Mouse (Mus musculus) liver, postnatal 0 days (tissue): ENCODE measurements at regions not wholly inside any gene's neighbourhood (a gene's known extent, or its start where the extent isn't known, plus 50 kb on each side); places are given as distances from the start of the nearest gene placed in this dataset.

Experiments
- CTCF ChIP-seq: sonication (generic); IDR thresholded peaks from 2 replicates; pipeline ENCODE4 v1.5.1; 2016; ENCODE audit warnings: antibody characterized with exemption, low read depth
- EP300 ChIP-seq: IDR thresholded peaks from 2 replicates; pipeline ENCODE4 v1.6.1; 2016; ENCODE audit warnings: antibody characterized with exemption, low read depth, mild to moderate bottlenecking

- no peak for TF ChIP-seq CTCF
- TF ChIP-seq EP300 = no peak
Observed at GRCm38 (mm10) chr9:122660050-122660449, 87.1 kb upstream of the Topaz1 start.
